Mouse (Mus musculus) forebrain, embryonic 11.5 days (tissue): ENCODE measurements around the gene Erbb2. TPM values are rescaled to one million over a fixed set of nuclear protein-coding genes. Genes with fewer than 3 reads are reported as not detected.

Experiments
- ATAC-seq: fragments of 200-750 bp; cut with Nextera tagmentation; replicated peaks from 2 replicates; pipeline ENCODE4 v1.8.0; 2017; ENCODE audit warnings: moderate TSS enrichment; ENCODE audit not compliant: low FRiP score
- DNase-seq: peaks from one replicate; pipeline ENCODE4 v3.0.0-alpha.2; 2017; ENCODE audit warnings: low spot score
- H3K27ac ChIP-seq: fragments of 300-500 bp; sonication (generic); 2 replicates; pipeline ENCODE4 v1.5.1; 2014; ENCODE audit warnings: low read depth, low read length
- H3K27me3 ChIP-seq: fragments of 300-500 bp; sonication (generic); 2 replicates; pipeline ENCODE4 v1.6.1; 2014; ENCODE audit warnings: mild to moderate bottlenecking, low read length, mixed read lengths; ENCODE audit not compliant: control insufficient read depth, insufficient read depth
- H3K36me3 ChIP-seq: fragments of 300-500 bp; sonication (generic); 2 replicates; pipeline ENCODE4 v1.6.1; 2014; ENCODE audit warnings: mild to moderate bottlenecking, low read length, moderate library complexity, mixed read lengths; ENCODE audit not compliant: control insufficient read depth, insufficient read depth
- H3K4me1 ChIP-seq: fragments of 300-500 bp; sonication (generic); replicated peaks from 2 replicates; pipeline ENCODE4 v1.6.1; 2014; ENCODE audit warnings: low read length, mixed read lengths; ENCODE audit not compliant: control insufficient read depth, insufficient read depth
- H3K4me2 ChIP-seq: fragments of 300-500 bp; sonication (generic); 2 replicates; pipeline ENCODE4 v1.6.1; 2014; ENCODE audit warnings: low read depth, mild to moderate bottlenecking, low read length, moderate library complexity, mixed read lengths; ENCODE audit not compliant: severe bottlenecking
- H3K4me3 ChIP-seq: fragments of 300-500 bp; sonication (generic); 2 replicates; pipeline ENCODE4 v1.5.1; 2014; ENCODE audit warnings: low read depth, low read length
- H3K9ac ChIP-seq: fragments of 300-500 bp; sonication (generic); 2 replicates; pipeline ENCODE4 v1.6.1; 2014; ENCODE audit warnings: low read length
- H3K9me3 ChIP-seq: fragments of 300-500 bp; sonication (generic); 2 replicates; pipeline ENCODE4 v1.6.1; 2016; ENCODE audit warnings: low read length, mixed read lengths; ENCODE audit not compliant: control insufficient read depth
- WGBS: fragments of 180-500 bp; shearing (Covaris S2); extraction: QIAGEN DNeasy Blood & Tissue Kit; methylation state at CpG from one replicate; pipeline ENCODE4 v1.1.7; 2014; 5-methylcytosine and 5-hydroxymethylcytosine counted together
- polyA plus RNA-seq: library from polyadenylated mRNA; unstranded; fragments of >200 nt; fragmentation: Nextera tagmentation; extraction: Ambion mirVana; gene quantifications from 2 replicates; pipeline ENCODE4 v1.2.1, GENCODE M21; 2014

Gene Erbb2
- polyA plus RNA-seq, 1 experiment from 2014 or later, result 19.7 TPM

DNA sequence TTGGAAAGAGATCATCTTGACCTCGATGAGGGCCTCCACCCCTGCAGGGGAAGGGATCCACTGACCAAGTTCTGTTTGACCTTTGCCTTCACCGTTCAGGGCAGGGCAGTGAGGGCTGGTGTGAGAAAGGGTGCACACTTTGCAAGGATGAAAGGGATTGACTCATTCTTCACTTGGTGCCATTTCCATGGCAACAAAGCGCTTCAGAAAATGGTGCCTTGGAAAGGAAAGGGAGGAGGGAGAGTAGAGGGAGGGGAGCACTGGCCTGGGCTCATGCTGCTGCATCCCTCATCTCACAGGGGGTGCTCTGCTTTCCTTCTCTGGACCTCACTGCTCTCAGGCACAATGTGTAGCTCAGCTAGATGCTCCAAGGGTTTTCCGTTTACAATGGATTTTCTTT, 60.4 kb downstream of the Erbb2 start:
- Histone ChIP-seq H3K27me3 (no peaks in the 10 kb centered on the region), H3K36me3 (no peaks in the 10 kb centered on the region), H3K27ac (no peak overlapping the region), H3K4me3 (no peak overlapping the region), H3K4me1 (no peaks in the 10 kb centered on the region; the same call in 1 of the 2 replicates), H3K4me2 (no peak overlapping the region), H3K9ac (no peak overlapping the region), H3K9me3 (no peaks in the 10 kb centered on the region)
- WGBS, result 41% methylated on average over 4 of the region's 4 CpGs
- ATAC-seq, result no peak
- no peak for DNase-seq

- H3K4me3 ChIP-seq, result no peak overlapping the region
- ATAC-seq (no peak), DNase-seq (no peak)
- H3K9me3 ChIP-seq, result no peaks in the 10 kb centered on the region
- no peaks in the 10 kb centered on the region; the same call in 1 of the 2 replicates for H3K4me1 ChIP-seq
- H3K9ac ChIP-seq, result no peak overlapping the region
- no peak overlapping the region for H3K27ac ChIP-seq
- H3K36me3 ChIP-seq, result no peaks in the 10 kb centered on the region
- no peak overlapping the region for H3K4me2 ChIP-seq
- whole genome bisulfite sequencing, result 57% methylated on average over 8 of the region's 8 CpGs
- no peaks in the 10 kb centered on the region for H3K27me3 ChIP-seq
Observed at GRCm38 (mm10) chr11:98473916-98474479, 61.7 kb downstream of the Erbb2 start.

DNA sequence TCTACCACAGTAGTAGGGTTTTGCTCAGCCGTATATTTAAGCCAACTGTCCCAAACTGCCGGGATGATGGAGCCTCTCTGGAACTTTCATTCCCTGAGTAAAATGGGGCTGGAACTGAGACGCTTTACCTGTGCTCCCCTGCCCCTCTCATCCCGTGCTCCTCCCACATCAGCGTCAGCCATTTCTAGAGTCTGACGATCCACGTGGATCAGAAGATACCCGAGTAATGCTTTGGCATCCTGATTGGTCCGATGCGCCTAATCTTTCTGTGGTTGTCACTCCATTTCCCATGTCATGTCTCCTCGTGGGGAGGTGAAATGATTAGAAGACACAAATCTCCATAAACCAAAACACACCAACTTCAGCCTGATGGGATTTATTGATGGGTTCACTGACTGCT, 62.7 kb downstream of the Erbb2 start:
- Histone ChIP-seq H3K36me3 (no peaks in the 10 kb centered on the region), H3K4me3 (no peak overlapping the region), H3K9ac (no peak overlapping the region), H3K27ac (no peak overlapping the region), H3K9me3 (no peaks in the 10 kb centered on the region), H3K27me3 (no peaks in the 10 kb centered on the region), H3K4me1 (no peaks in the 10 kb centered on the region; the same call in 1 of the 2 replicates), H3K4me2 (no peak overlapping the region)
- 91% methylated on average over 11 of the region's 11 CpGs for WGBS
- ATAC-seq (no peak), DNase-seq (no peak)

DNA sequence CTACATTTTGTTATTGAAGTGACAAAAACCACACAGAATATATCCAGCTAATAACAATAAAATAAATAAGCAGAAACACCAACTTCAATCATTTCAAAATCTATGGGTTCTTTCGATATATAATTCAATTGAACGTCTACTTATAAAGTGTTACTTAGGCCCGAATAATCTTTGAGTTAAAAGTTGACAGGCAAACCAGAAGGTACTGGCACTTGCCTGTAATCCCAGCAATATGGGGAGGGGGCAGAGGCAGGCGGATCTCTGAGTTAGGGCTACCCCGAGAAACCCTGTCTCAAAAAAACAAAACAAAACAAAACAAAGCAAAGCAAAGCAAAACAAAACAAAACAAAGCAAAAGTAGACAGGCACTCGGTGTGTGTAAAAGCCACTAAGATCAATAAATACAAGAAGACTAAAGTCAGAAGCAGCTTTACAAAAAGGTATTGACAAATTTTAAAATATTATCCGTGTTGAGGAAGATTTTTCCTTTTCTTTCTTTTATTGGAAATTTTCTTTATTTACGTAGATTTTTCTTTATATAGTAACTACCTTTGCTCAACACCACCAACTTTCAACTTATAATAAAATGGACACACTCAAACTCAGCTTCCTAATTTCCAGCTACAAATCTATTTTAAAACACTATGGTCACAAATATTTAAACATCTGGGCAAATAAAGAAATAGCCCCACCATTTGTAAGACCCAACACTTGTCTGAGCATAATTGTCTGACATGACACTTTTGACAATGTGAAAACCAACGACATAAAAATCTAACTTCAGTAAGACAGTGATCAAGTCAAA, 63.6 kb downstream of the Erbb2 start:
- no peaks in the 10 kb centered on the region; the same call in 1 of the 2 replicates for H3K4me1 ChIP-seq
- DNase-seq (no peak), ATAC-seq (no peak)
- no peak overlapping the region for H3K4me2 ChIP-seq
- no peak overlapping the region for H3K4me3 ChIP-seq
- 88% methylated on average over 9 of the region's 9 CpGs for WGBS
- no peaks in the 10 kb centered on the region for H3K27me3 ChIP-seq
- no peaks in the 10 kb centered on the region for H3K36me3 ChIP-seq
- no peak overlapping the region for H3K9ac ChIP-seq
- no peak overlapping the region for H3K27ac ChIP-seq
- no peaks in the 10 kb centered on the region for H3K9me3 ChIP-seq

DNA sequence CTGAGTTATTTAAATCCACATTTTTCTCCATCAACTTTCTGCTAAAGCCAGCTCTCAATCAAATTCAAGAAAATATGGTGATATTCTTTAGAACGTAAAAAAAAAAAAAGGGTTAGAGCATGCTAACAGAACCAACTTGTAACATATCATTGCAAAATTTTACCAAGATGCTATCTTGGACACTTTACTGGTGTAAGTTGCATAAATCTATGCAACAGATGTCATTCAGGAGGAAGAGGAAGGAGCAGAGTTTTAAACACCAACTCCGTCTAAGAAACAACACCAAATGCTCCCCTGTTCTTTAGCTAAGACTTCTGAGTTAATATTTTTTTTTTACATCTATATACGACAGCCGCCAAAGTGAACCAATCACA, 64.2 kb downstream of the Erbb2 start:
- ATAC-seq (no peak), DNase-seq (no peak)
- H3K4me2 ChIP-seq, result no peak overlapping the region
- WGBS, result 91% methylated on average over 4 of the region's 4 CpGs
- no peak overlapping the region for H3K4me3 ChIP-seq
- no peaks in the 10 kb centered on the region for H3K9me3 ChIP-seq
- H3K9ac ChIP-seq, result no peak overlapping the region
- no peaks in the 10 kb centered on the region; the same call in 1 of the 2 replicates for H3K4me1 ChIP-seq
- H3K36me3 ChIP-seq, result no peaks in the 10 kb centered on the region
- H3K27ac ChIP-seq, result no peak overlapping the region
- no peaks in the 10 kb centered on the region for H3K27me3 ChIP-seq

GRCm38 (mm10) chr11:98477011-98477701, 64.9 kb downstream of the Erbb2 start:
- WGBS, result 75% methylated on average over 14 of the region's 14 CpGs
- Histone ChIP-seq H3K4me2 (no peak overlapping the region), H3K9me3 (no peaks in the 10 kb centered on the region), H3K4me3 (no peak overlapping the region), H3K27me3 (no peaks in the 10 kb centered on the region), H3K36me3 (no peaks in the 10 kb centered on the region), H3K9ac (no peak overlapping the region), H3K27ac (no peak overlapping the region), H3K4me1 (no peaks in the 10 kb centered on the region; the same call in 1 of the 2 replicates)
- DNase-seq (no peak), ATAC-seq (no peak)

GRCm38 (mm10) chr11:98479026-98479939, 67.0 kb downstream of the Erbb2 start:
- H3K27ac ChIP-seq, result no peak overlapping the region
- 82% methylated on average over 13 of the region's 13 CpGs for WGBS
- H3K36me3 ChIP-seq, result no peaks in the 10 kb centered on the region
- H3K27me3 ChIP-seq, result no peaks in the 10 kb centered on the region
- no peaks in the 10 kb centered on the region for H3K9me3 ChIP-seq
- ATAC-seq, result no peak
- no peaks in the 10 kb centered on the region for H3K4me1 ChIP-seq
- no peak overlapping the region for H3K4me3 ChIP-seq
- no peak for DNase-seq
- no peak overlapping the region for H3K9ac ChIP-seq
- no peak overlapping the region for H3K4me2 ChIP-seq

GRCm38 (mm10) chr11:98479940-98480497, 67.7 kb downstream of the Erbb2 start:
- Histone ChIP-seq H3K9ac (no peak overlapping the region), H3K36me3 (no peaks in the 10 kb centered on the region), H3K4me3 (no peak overlapping the region), H3K4me2 (no peak overlapping the region), H3K4me1 (no peaks in the 10 kb centered on the region), H3K9me3 (no peaks in the 10 kb centered on the region), H3K27me3 (no peaks in the 10 kb centered on the region), H3K27ac (no peak overlapping the region)
- WGBS, result 91% methylated on average over 12 of the region's 12 CpGs
- ATAC-seq (no peak), DNase-seq (no peak)
